Mouse (Mus musculus): ENCODE measurements around the gene Enox1. TPM values are rescaled to one million over a fixed set of nuclear protein-coding genes. Genes with fewer than 3 reads are reported as not detected.

Gene Enox1
- polyA plus RNA-seq, 1 experiment from 2014 or later = 7.4 TPM

DNA sequence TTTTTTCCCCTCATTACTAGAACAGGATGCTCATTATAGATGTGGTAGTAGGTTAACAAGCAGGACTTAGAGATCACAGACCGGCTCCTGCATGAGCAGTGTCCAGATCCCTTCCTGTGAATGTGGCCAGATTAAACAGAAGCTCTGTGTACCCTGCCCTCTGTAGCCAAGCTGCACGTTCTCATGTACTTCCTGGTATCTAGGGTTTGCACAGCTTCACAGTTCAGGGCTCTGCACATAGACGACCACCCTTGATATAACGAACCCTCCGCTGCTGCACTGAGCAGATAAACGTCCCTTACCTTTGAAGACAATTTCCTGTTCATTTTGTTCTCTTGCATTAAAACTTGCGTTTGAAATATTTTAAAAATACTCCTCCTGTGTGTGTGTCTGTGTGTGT is 505.7 kb downstream of the Enox1 start:
- Histone ChIP-seq H3K9me3 (ENCODE audit: control insufficient read depth, low read depth, low read length) (no peaks in the 10 kb centered on the region), H3K4me2 (replicated peaks; ENCODE audit: low read depth, low read length) (no peak overlapping the region), H3K36me3 (ENCODE audit: control insufficient read depth, insufficient read depth, low read length) (no peaks in the 10 kb centered on the region), H3K4me1 (ENCODE audit: control insufficient read depth, insufficient read depth, low read length) (0 out of 2 replicates have a peak, but pooled peaks cover 5% of the 10 kb centered on the region), H3K27me3 (ENCODE audit: control insufficient read depth, insufficient read depth, low read length) (no peaks in the 10 kb centered on the region), H3K4me3 (ENCODE audit: low read depth, low read length) (no peak overlapping the region), H3K9ac (replicated peaks; ENCODE audit: low read depth, low read length) (no peak overlapping the region), H3K27ac (ENCODE audit: low read length) (no peak overlapping the region)
- no peak for ATAC-seq (ENCODE audit: insufficient number of reproducible peaks, insufficient read depth, low FRiP score, low read depth)
- WGBS = 50% methylated on average over 7 of the region's 7 CpGs

DNA sequence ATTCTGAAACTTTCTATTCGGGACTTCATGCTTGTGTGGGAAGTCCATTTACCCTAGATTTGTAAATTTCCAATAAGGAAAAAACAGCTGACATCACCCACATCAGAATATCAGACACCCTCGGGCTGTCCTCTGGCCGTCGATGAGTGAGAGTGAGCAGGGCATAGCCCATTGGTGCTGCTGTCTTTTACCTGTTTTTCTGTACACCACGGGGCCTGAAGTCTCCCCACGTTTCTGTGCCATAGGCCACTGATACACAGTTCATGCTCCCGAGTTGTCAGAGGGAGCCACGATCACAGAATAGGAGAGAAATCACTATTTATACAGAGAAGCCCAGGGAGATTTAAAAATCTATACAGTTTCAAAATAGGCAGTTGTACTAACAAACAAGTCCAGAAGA is 506.4 kb downstream of the Enox1 start:
- whole genome bisulfite sequencing = 61% methylated on average over 8 of the region's 8 CpGs
- H3K36me3 ChIP-seq (ENCODE audit: control insufficient read depth, insufficient read depth, low read length) = no peaks in the 10 kb centered on the region
- ATAC-seq (ENCODE audit: insufficient number of reproducible peaks, insufficient read depth, low FRiP score, low read depth) = no peak

DNA sequence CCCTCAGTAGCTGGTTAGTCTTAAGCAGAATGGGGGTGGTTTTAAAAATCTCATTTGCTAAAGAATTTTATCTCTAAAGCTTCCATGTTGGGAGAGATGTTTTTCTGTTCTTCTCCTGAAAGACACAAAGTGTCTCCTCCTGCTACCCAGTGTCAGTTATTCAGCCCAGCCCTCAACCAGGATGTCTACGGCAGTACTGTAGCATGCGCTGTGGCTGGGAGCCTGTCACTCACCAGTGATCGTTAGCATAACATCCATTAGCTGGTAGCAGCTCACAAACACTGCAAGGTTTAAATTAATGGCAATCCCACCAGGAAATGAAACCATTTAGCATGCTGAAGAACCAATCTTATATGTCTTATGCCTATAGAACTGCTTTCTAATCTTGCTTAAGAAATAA is 511.5 kb downstream of the Enox1 start:
- Histone ChIP-seq H3K4me3 (ENCODE audit: low read depth, low read length) (no peak overlapping the region), H3K27ac (ENCODE audit: low read length) (no peak overlapping the region), H3K36me3 (ENCODE audit: control insufficient read depth, insufficient read depth, low read length) (no peaks in the 10 kb centered on the region), H3K27me3 (ENCODE audit: control insufficient read depth, insufficient read depth, low read length) (no peaks in the 10 kb centered on the region), H3K9me3 (ENCODE audit: control insufficient read depth, low read depth, low read length) (no peaks in the 10 kb centered on the region), H3K4me2 (replicated peaks; ENCODE audit: low read depth, low read length) (no peak overlapping the region), H3K9ac (replicated peaks; ENCODE audit: low read depth, low read length) (no peak overlapping the region), H3K4me1 (ENCODE audit: control insufficient read depth, insufficient read depth, low read length) (peaks cover 3% of the 10 kb centered on the region; the same call in 1 of the 2 replicates)
- ATAC-seq (ENCODE audit: insufficient number of reproducible peaks, insufficient read depth, low FRiP score, low read depth) = no peak
- 53% methylated on average over 3 of the region's 3 CpGs for WGBS

More for the DNA sequence above, 506.4 kb downstream of the Enox1 start:
- Histone ChIP-seq H3K4me1 (ENCODE audit: control insufficient read depth, insufficient read depth, low read length) (0 out of 2 replicates have a peak, but pooled peaks cover 5% of the 10 kb centered on the region), H3K4me3 (ENCODE audit: low read depth, low read length) (no peak overlapping the region), H3K9ac (replicated peaks; ENCODE audit: low read depth, low read length) (no peak overlapping the region), H3K27ac (ENCODE audit: low read length) (no peak overlapping the region), H3K27me3 (ENCODE audit: control insufficient read depth, insufficient read depth, low read length) (no peaks in the 10 kb centered on the region), H3K4me2 (replicated peaks; ENCODE audit: low read depth, low read length) (no peak overlapping the region), H3K9me3 (ENCODE audit: control insufficient read depth, low read depth, low read length) (no peaks in the 10 kb centered on the region)

DNA sequence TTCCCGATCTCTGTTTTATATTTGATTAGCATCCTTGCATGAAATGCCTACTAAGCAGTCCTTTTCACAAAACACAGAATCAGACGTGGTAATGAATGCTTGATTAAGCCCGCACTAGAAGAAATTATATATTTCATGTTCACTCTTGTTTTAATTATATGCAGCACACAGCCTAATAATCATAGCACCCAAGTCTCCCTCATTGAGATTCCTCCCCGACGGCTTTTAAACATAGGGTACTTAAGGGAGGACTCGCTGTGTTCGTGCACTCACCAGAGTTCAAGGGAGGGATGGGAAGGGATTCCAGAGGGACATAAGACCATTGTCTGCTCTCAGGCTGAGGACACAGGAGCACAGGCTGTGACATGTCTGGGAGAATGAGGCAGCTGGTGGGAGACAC is 512.9 kb downstream of the Enox1 start:
- no peaks in the 10 kb centered on the region for H3K36me3 ChIP-seq (ENCODE audit: control insufficient read depth, insufficient read depth, low read length)
- no peak overlapping the region for H3K9ac ChIP-seq (replicated peaks; ENCODE audit: low read depth, low read length)
- H3K27me3 ChIP-seq (ENCODE audit: control insufficient read depth, insufficient read depth, low read length) = no peaks in the 10 kb centered on the region
- H3K9me3 ChIP-seq (ENCODE audit: control insufficient read depth, low read depth, low read length) = no peaks in the 10 kb centered on the region
- 86% methylated on average over 7 of the region's 7 CpGs for WGBS
- no peak overlapping the region for H3K4me2 ChIP-seq (replicated peaks; ENCODE audit: low read depth, low read length)
- no peak for ATAC-seq (ENCODE audit: insufficient number of reproducible peaks, insufficient read depth, low FRiP score, low read depth)
- no peak overlapping the region for H3K4me3 ChIP-seq (ENCODE audit: low read depth, low read length)
- no peak overlapping the region for H3K27ac ChIP-seq (ENCODE audit: low read length)
- peaks cover 3% of the 10 kb centered on the region; the same call in 1 of the 2 replicates for H3K4me1 ChIP-seq (ENCODE audit: control insufficient read depth, insufficient read depth, low read length)

DNA sequence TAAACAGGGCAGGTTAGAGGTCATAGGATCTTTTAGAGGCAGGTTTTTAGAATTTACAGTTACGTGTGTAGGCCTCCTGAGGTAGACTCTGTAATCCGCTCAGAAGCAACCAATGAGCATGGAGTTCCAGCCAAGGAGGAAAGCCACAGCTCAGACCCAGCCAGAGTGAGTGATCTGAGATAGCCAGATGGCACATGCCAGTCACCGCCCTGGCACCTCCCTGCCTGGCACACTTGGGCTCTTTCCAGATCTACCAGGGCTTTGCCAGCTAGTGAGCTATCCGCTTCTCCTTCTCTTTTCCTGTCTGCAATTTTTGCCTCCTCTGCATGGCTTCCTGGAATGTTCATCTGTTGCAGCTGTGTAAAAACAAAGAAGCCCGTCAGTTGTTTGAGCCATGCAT is 514.4 kb downstream of the Enox1 start:
- Histone ChIP-seq H3K9ac (replicated peaks; ENCODE audit: low read depth, low read length) (no peak overlapping the region), H3K27me3 (ENCODE audit: control insufficient read depth, insufficient read depth, low read length) (no peaks in the 10 kb centered on the region), H3K4me3 (ENCODE audit: low read depth, low read length) (no peak overlapping the region), H3K36me3 (ENCODE audit: control insufficient read depth, insufficient read depth, low read length) (no peaks in the 10 kb centered on the region), H3K4me1 (ENCODE audit: control insufficient read depth, insufficient read depth, low read length) (peaks cover 3% of the 10 kb centered on the region; the same call in 1 of the 2 replicates), H3K4me2 (replicated peaks; ENCODE audit: low read depth, low read length) (no peak overlapping the region), H3K27ac (ENCODE audit: low read length) (no peak overlapping the region), H3K9me3 (ENCODE audit: control insufficient read depth, low read depth, low read length) (no peaks in the 10 kb centered on the region)
- WGBS = 82% methylated on average over 5 of the region's 5 CpGs
- no peak for ATAC-seq (ENCODE audit: insufficient number of reproducible peaks, insufficient read depth, low FRiP score, low read depth)

DNA sequence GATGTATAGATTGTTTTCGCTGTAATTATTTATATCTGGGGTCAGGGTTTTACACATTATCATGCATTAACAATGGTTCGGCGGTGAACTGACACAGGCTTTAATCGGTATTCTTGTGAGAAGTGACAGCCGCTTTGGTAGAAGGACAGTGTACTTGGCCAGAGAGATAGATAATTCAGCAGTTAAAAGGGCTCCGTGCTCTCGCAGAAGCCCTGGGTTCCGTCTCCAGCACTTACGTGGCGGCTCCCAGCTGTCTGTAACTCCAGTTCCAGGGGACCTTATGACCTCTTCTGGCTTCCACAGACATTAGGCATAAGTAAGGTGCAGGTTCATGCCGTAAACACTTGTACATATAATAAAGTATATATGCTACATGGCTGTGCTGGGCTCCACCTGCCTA is 515.4 kb downstream of the Enox1 start:
- Histone ChIP-seq H3K4me1 (ENCODE audit: control insufficient read depth, insufficient read depth, low read length) (peaks cover 3% of the 10 kb centered on the region; the same call in 1 of the 2 replicates), H3K36me3 (ENCODE audit: control insufficient read depth, insufficient read depth, low read length) (no peaks in the 10 kb centered on the region), H3K27ac (ENCODE audit: low read length) (no peak overlapping the region), H3K27me3 (ENCODE audit: control insufficient read depth, insufficient read depth, low read length) (no peaks in the 10 kb centered on the region), H3K9ac (replicated peaks; ENCODE audit: low read depth, low read length) (no peak overlapping the region), H3K4me3 (ENCODE audit: low read depth, low read length) (no peak overlapping the region), H3K4me2 (replicated peaks; ENCODE audit: low read depth, low read length) (no peak overlapping the region), H3K9me3 (ENCODE audit: control insufficient read depth, low read depth, low read length) (no peaks in the 10 kb centered on the region)
- WGBS = 49% methylated on average over 11 of the region's 11 CpGs
- ATAC-seq (ENCODE audit: insufficient number of reproducible peaks, insufficient read depth, low FRiP score, low read depth) = no peak

DNA sequence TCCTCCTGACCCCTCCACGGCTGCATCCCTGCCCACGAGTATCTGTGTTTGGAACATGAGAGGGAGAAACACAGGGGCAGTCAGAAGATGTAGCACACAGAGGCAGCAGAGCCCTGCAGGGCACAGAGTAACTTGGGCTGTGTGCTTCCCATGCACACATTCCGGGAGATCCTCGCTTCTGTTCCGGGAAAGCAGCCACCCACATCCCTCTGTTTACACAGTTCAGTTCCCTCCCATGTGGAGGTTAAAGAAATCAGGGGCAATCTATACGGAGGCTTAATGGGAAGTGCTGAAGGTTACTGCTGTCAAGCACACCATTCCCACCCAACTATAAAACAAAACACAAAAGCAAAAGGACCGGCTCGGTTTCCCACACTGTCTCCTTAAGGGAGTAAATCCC is 516.6 kb downstream of the Enox1 start:
- no peak overlapping the region for H3K27ac ChIP-seq (ENCODE audit: low read length)
- H3K4me3 ChIP-seq (ENCODE audit: low read depth, low read length) = no peak overlapping the region
- H3K36me3 ChIP-seq (ENCODE audit: control insufficient read depth, insufficient read depth, low read length) = no peaks in the 10 kb centered on the region
- ATAC-seq (ENCODE audit: insufficient number of reproducible peaks, insufficient read depth, low FRiP score, low read depth) = no peak; the same call in 1 of the 2 replicates
- H3K9ac ChIP-seq (replicated peaks; ENCODE audit: low read depth, low read length) = no peak overlapping the region
- H3K4me1 ChIP-seq (ENCODE audit: control insufficient read depth, insufficient read depth, low read length) = peaks cover 3% of the 10 kb centered on the region; the same call in 1 of the 2 replicates
- no peaks in the 10 kb centered on the region for H3K9me3 ChIP-seq (ENCODE audit: control insufficient read depth, low read depth, low read length)
- H3K27me3 ChIP-seq (ENCODE audit: control insufficient read depth, insufficient read depth, low read length) = no peaks in the 10 kb centered on the region
- no peak overlapping the region for H3K4me2 ChIP-seq (replicated peaks; ENCODE audit: low read depth, low read length)
- 10% methylated on average over 8 of the region's 8 CpGs for WGBS

DNA sequence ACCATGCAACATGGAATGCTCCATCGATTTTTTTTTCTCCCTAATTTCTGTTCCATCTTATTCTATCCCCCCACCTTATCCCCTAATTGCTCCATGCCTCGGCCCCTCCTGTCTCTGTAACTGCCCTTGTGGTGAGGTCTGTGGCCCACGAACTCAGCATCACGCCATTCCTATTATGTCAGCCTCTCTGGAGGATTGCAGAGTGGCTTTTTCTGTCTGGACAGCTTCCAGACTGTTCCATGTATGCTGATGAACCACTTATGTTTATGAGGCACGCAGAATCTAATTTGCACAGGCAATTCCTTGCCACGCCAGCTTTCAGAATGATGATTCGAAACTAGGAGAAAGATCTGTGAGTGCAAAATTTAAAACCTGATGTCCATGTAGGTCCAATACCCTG is 521.4 kb downstream of the Enox1 start:
- Histone ChIP-seq H3K27me3 (ENCODE audit: control insufficient read depth, insufficient read depth, low read length) (no peaks in the 10 kb centered on the region), H3K27ac (ENCODE audit: low read length) (no peak overlapping the region), H3K4me1 (ENCODE audit: control insufficient read depth, insufficient read depth, low read length) (no peaks in the 10 kb centered on the region), H3K9ac (replicated peaks; ENCODE audit: low read depth, low read length) (no peak overlapping the region), H3K4me3 (ENCODE audit: low read depth, low read length) (no peak overlapping the region), H3K4me2 (replicated peaks; ENCODE audit: low read depth, low read length) (no peak overlapping the region), H3K9me3 (ENCODE audit: control insufficient read depth, low read depth, low read length) (no peaks in the 10 kb centered on the region), H3K36me3 (ENCODE audit: control insufficient read depth, insufficient read depth, low read length) (no peaks in the 10 kb centered on the region)
- WGBS = 69% methylated on average over 7 of the region's 7 CpGs
- no peak for ATAC-seq (ENCODE audit: insufficient number of reproducible peaks, insufficient read depth, low FRiP score, low read depth)

DNA sequence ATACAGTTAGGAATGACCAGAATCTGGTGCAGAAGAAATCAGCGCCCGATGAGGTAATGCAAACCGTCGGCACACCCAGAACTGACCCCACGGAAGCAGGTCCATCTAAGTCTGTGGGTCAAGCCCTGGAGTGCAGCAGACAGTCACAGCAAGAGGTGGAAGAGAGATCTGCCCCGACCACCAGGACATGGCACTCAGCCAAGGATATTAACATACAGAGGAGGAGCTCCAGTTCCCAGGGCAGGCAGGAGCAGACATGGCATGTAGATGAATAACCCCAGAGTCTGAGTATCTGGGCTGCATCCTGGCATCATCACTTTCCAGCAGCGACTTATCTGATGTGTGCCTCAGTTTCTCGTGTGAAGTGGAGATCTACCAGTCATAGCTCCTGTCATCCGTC is 523.3 kb downstream of the Enox1 start:
- no peaks in the 10 kb centered on the region for H3K36me3 ChIP-seq (ENCODE audit: control insufficient read depth, insufficient read depth, low read length)
- H3K4me1 ChIP-seq (ENCODE audit: control insufficient read depth, insufficient read depth, low read length) = no peaks in the 10 kb centered on the region
- H3K27ac ChIP-seq (ENCODE audit: low read length) = no peak overlapping the region
- H3K9me3 ChIP-seq (ENCODE audit: control insufficient read depth, low read depth, low read length) = no peaks in the 10 kb centered on the region
- no peaks in the 10 kb centered on the region for H3K27me3 ChIP-seq (ENCODE audit: control insufficient read depth, insufficient read depth, low read length)
- H3K4me2 ChIP-seq (replicated peaks; ENCODE audit: low read depth, low read length) = no peak overlapping the region
- 65% methylated on average over 9 of the region's 9 CpGs for WGBS
- no peak for ATAC-seq (ENCODE audit: insufficient number of reproducible peaks, insufficient read depth, low FRiP score, low read depth)
- no peak overlapping the region for H3K4me3 ChIP-seq (ENCODE audit: low read depth, low read length)
- H3K9ac ChIP-seq (replicated peaks; ENCODE audit: low read depth, low read length) = no peak overlapping the region

Data from stomach, embryonic 14.5 days (tissue).